Mouse (Mus musculus) G1E (cell line): Measurements from ENCODE around the gene Srd5a2. TPM values are rescaled to one million over a fixed set of nuclear protein-coding genes. Genes with fewer than 3 reads are reported as not detected.
"Not testable (repeated sequence)": the region's sequence is repeated elsewhere in the genome, so short reads cannot be mapped to it uniquely, and the experiment has no call there.

ENCODE experiments used
- ATAC-seq: 2 replicates; pipeline ENCODE4 v1.8.0; 2016; ENCODE audit warnings: mild to moderate bottlenecking; ENCODE audit not compliant: insufficient number of reproducible peaks, poor library complexity, low FRiP score, severe bottlenecking; ENCODE audit errors: extremely low read depth
- DNase-seq: peaks from one replicate; pipeline ENCODE4 v3.0.0; 2012; ENCODE audit warnings: low spot score
- H3K27me3 ChIP-seq: 2 replicates; pipeline ENCODE4 v1.6.1; 2012; ENCODE audit warnings: mild to moderate bottlenecking, low read length, inconsistent platforms; ENCODE audit not compliant: insufficient read depth
- H3K36me3 ChIP-seq: replicated peaks from 2 replicates; pipeline ENCODE3; 2012; ENCODE audit warnings: mild to moderate bottlenecking, inconsistent platforms
- H3K4me1 ChIP-seq: 2 replicates; pipeline ENCODE4 v1.6.1; 2012; ENCODE audit warnings: low read depth, low read length, inconsistent platforms, mixed read lengths; ENCODE audit not compliant: insufficient read depth
- H3K4me3 ChIP-seq: 2 replicates; pipeline ENCODE4 v1.5.1; 2012; ENCODE audit warnings: low read depth, mild to moderate bottlenecking, inconsistent platforms, low read length, moderate library complexity, mixed read lengths
- H3K9me3 ChIP-seq: replicated peaks from 2 replicates; pipeline ENCODE4 v1.6.1; 2012; ENCODE audit warnings: inconsistent platforms
- CTCF ChIP-seq: IDR thresholded peaks from 2 replicates; pipeline ENCODE4 v1.5.1; 2012; ENCODE audit warnings: low read depth, low read length, inconsistent platforms, mixed read lengths
- GATA1 ChIP-seq: IDR thresholded peaks from 2 replicates; pipeline ENCODE4 v1.6.1; 2012; ENCODE audit warnings: borderline replicate concordance, low read length, inconsistent platforms, mixed read lengths
- GATA2 ChIP-seq: IDR thresholded peaks from 2 replicates; pipeline ENCODE4 v1.6.1; 2012; ENCODE audit warnings: low read depth, low read length, inconsistent platforms, borderline replicate concordance
- POLR2AphosphoS5 ChIP-seq: IDR thresholded peaks from 2 replicates; pipeline ENCODE4 v1.6.1; 2012; ENCODE audit warnings: low read depth, low read length, inconsistent platforms; ENCODE audit not compliant: insufficient replicate concordance
- TAL1 ChIP-seq: conservative IDR thresholded peaks from 2 replicates; pipeline ENCODE4 v1.6.1; 2012; ENCODE audit warnings: low read depth, low read length, inconsistent platforms, mixed read lengths
- polyA plus RNA-seq: library from polyadenylated mRNA; stranded (reverse); fragments of >175 nt; gene quantifications from 2 replicates; pipeline ENCODE4 v1.2.3, GENCODE M21; 2012
- total RNA-seq, 2 experiments: library from RNA; stranded (forward) in 1 of 2; stranded (reverse) in 1 of 2; fragments of 200-1000 nt in 1 of 2; fragments of >200 nt in 1 of 2; fragmentation: Nextera tagmentation in 1 of 2; gene quantifications; 2 replicates each; pipeline ENCODE4 v1.2.3; 2014 to 2017

Srd5a2 gene
- total and polyA plus RNA-seq, 3 experiments, result not detected

GRCm38 (mm10) chr17:74078776-74079495 is 31.2 kb upstream of the Srd5a2 start:
- Histone ChIP-seq H3K9me3 (no peaks in the 10 kb centered on the region), H3K27me3 (no peaks in the 10 kb centered on the region), H3K36me3 (no peaks in the 10 kb centered on the region), H3K4me3 (no peak overlapping the region), H3K4me1 (no peaks in the 10 kb centered on the region)
- ATAC-seq (no peak), DNase-seq (no peak)
- TF ChIP-seq CTCF, result no peak
- no peak for TF ChIP-seq GATA2
- no peak for TF ChIP-seq POLR2AphosphoS5

DNA sequence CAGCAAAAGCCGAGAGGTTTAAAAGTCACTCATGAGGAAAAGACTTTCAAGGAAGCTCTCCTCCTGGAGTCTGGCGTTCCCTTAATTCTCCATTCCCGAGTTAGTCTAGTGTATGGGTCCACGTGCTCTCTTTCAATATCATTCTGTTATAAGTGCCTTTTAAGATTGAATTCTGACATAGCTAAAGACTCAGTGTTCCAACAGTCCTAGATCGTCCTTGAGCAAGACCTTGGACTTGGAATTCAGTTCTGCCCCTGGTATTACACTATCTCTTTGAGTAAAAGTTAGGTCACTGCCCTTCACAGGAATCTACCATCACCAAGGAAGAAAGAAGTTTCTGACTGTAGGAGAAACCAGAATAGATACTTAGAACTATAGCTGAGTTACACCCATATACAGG is 25.4 kb upstream of the Srd5a2 start:
- ATAC-seq, DNase-seq, H3K36me3 ChIP-seq, H3K9me3 ChIP-seq, H3K27me3 ChIP-seq, H3K4me3 ChIP-seq, H3K4me1 ChIP-seq: not testable (repeated sequence)

GRCm38 (mm10) chr17:74062763-74063162 is 15.0 kb upstream of the Srd5a2 start:
- not testable (repeated sequence) for H3K4me3 ChIP-seq, H3K4me1 ChIP-seq, H3K27me3 ChIP-seq, H3K9me3 ChIP-seq, ATAC-seq, H3K36me3 ChIP-seq, DNase-seq

- DNase-seq, result no peak
- TF ChIP-seq CTCF, result no peak
- TF ChIP-seq GATA2, result no peak
- no peak for TF ChIP-seq TAL1
- TF ChIP-seq POLR2AphosphoS5, result no peak
- TF ChIP-seq GATA1, result no peak
- Histone ChIP-seq H3K36me3 (no peaks in the 10 kb centered on the region), H3K27me3 (peaks cover 2% of the 10 kb centered on the region; the same call in 1 of the 2 replicates), H3K9me3 (0 out of 2 replicates have a peak, but pooled peaks cover 2% of the 10 kb centered on the region), H3K4me1 (no peaks in the 10 kb centered on the region), H3K4me3 (no peak overlapping the region)
- ATAC-seq, result no peak
Measured at GRCm38 (mm10) chr17:74048229-74048816, 607 bp upstream of the Srd5a2 start.

DNA sequence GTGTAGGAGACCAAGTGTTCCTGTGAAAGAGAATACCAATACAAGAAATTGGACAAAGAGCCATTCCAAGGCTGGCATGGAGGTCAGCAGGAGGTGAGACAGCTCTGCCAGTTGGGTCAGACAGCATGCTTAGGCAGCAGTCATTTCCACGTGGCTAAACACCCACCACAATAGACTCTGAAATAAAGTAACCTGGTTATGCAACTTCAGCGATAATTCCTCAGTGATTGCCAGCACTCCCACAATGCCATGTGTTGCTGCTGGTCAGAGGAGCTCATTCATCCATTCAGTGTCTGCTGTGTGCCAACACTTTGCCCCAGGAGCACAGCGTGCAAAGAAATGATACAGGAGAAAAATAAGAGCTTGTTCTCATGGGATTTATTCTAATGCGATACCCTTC is 4.0 kb downstream of the Srd5a2 start:
- Histone ChIP-seq H3K36me3 (no peaks in the 10 kb centered on the region), H3K9me3 (0 out of 2 replicates have a peak, but pooled peaks cover 2% of the 10 kb centered on the region), H3K4me3 (no peak overlapping the region), H3K27me3 (peaks cover 2% of the 10 kb centered on the region; the same call in 1 of the 2 replicates), H3K4me1 (no peaks in the 10 kb centered on the region)
- ATAC-seq (no peak), DNase-seq (no peak)
- no peak for TF ChIP-seq CTCF
- TF ChIP-seq POLR2AphosphoS5, result no peak
- no peak for TF ChIP-seq GATA2
- TF ChIP-seq TAL1, result no peak
- no peak for TF ChIP-seq GATA1

DNA sequence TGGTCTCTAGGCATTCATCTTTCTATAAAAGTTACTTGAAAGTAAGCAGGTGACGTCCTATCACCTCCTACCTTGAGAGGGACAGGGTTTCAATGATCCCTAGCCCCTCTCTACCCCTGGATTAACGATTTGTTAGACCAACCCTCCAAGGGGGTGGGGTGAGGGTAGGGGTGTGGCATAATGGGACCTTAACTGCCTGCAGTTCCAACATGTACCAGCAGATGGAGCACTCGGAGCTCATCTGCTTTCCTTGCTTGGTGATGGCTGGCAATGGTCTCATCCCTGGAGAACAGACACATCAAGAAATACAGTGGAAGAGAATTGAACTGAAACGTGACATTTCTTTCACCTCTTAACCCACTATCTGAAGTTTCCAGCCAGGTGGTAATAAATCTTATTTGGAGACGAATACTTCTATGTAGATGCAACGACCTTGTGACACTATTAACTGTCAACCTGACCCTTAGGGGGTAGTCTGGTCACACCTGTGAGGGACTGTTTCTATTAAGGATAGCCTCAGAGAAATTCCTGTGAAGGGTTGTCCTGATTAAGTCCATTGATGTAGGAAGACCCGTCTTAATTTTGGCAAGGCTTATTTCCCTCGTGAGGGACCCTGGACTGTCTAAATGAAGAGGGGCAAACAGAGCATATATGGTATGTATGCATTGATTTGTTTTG is 27.1 kb downstream of the Srd5a2 start:
- Histone ChIP-seq H3K36me3 (no peaks in the 10 kb centered on the region), H3K27me3 (no peaks in the 10 kb centered on the region), H3K4me1 (peaks cover 6% of the 10 kb centered on the region), H3K4me3 (no peak overlapping the region), H3K9me3 (no peaks in the 10 kb centered on the region)
- peak; percentile 79 for ATAC-seq
- TF ChIP-seq GATA2 (no peak), POLR2AphosphoS5 (no peak), GATA1 (no peak), TAL1 (no peak), CTCF (peak; percentile 89)
- DNase-seq, result peak; percentile 30

GRCm38 (mm10) chr17:74018281-74018680 is 29.4 kb downstream of the Srd5a2 start:
- DNase-seq (no peak), ATAC-seq (no peak)
- H3K4me1 ChIP-seq, result peaks cover 6% of the 10 kb centered on the region
- H3K4me3 ChIP-seq, result no peak overlapping the region
- TF ChIP-seq GATA1 (no peak), POLR2AphosphoS5 (no peak), TAL1 (no peak), CTCF (no peak), GATA2 (no peak)
- no peaks in the 10 kb centered on the region for H3K36me3 ChIP-seq
- H3K9me3 ChIP-seq, result no peaks in the 10 kb centered on the region
- H3K27me3 ChIP-seq, result no peaks in the 10 kb centered on the region
